In genomic region chrX:8015675-8016074, GRCm38 (mm10) we compare ENCODE assay signal across 19 mouse cellular contexts. TPM values are rescaled to one million over a fixed set of nuclear protein-coding genes. Genes with fewer than 3 reads are reported as not detected.
A peak's percentile ranks its signal among the peaks of the same experiment; 100 is the strongest.
DNase-seq lines count a peak whose midpoint lies in the region; ATAC-seq and TF ChIP-seq lines count a peak whose summit lies in the region.
"Not testable (repeated sequence)": the region's sequence is repeated elsewhere in the genome, so short reads cannot be mapped to it uniquely, and the experiment has no call there.
"Had no signal": no experiment of that assay in that cellular context is flagged by ENCODE, and none has a peak within 500 bp of the region (broad histone marks: within the 10 kb centered on the region; RNA-seq: fewer than 3 reads in every experiment).

No protein-coding gene starts in this region.

- H3K4me1 ChIP-seq in ES-Bruce4 (ENCODE audit: control insufficient read depth, insufficient read depth, low read length); intestine, embryonic 14.5 days (replicated peaks; ENCODE audit: control insufficient read depth, insufficient read depth, low read length); liver, embryonic 13.5 days (replicated peaks); thymus, adult 2 months (replicated peaks; ENCODE audit: control insufficient read depth, insufficient read depth, low read length): not testable (repeated sequence)

- peak; percentile 34 for DNase-seq in adrenal gland, postnatal 14 days
- DNase-seq in intestine, embryonic 14.5 days (ENCODE audit: low spot score): peak; percentile 53
- not testable (repeated sequence) for DNase-seq in liver, embryonic 13.5 days
- peak; percentile 1 for DNase-seq in thymus, adult 2 months

- TF ChIP-seq CTCF in ES-Bruce4 (IDR thresholded peaks at IDR 0.05; ENCODE audit: low read depth, low read length): peak; percentile 22
- not testable (repeated sequence) for TF ChIP-seq CTCF in thymus, adult 2 months (IDR thresholded peaks at IDR 0.05; ENCODE audit: borderline replicate concordance, control insufficient read depth, extremely low read depth, insufficient read depth, low read length, poor library complexity)

- not testable (repeated sequence) for H3K36me3 ChIP-seq in ES-Bruce4 (ENCODE audit: control insufficient read depth, insufficient read depth, low read length, poor library complexity, severe bottlenecking); intestine, embryonic 14.5 days (ENCODE audit: control insufficient read depth, insufficient read depth, low read length); liver, embryonic 13.5 days; thymus, adult 2 months (ENCODE audit: control insufficient read depth, insufficient read depth, low read length)

- 20% methylated on average over 7 of the region's 7 CpGs for WGBS in intestine, embryonic 14.5 days
- WGBS in liver, embryonic 13.5 days (ENCODE audit: insufficient replicate concordance): 23% methylated on average over 7 of the region's 7 CpGs
- WGBS in thymus, adult 2 months: 29% methylated on average over 7 of the region's 7 CpGs

- not testable (repeated sequence) for H3K27ac ChIP-seq in ES-Bruce4 (ENCODE audit: insufficient read depth, low read length); intestine, embryonic 14.5 days (ENCODE audit: low read depth); liver, embryonic 13.5 days; thymus, adult 2 months (ENCODE audit: control insufficient read depth, insufficient read depth, low read length)

- TF ChIP-seq POLR2A in ES-Bruce4 (IDR thresholded peaks at IDR 0.05; ENCODE audit: insufficient read depth, low read length); thymus, adult 2 months (IDR thresholded peaks at IDR 0.05; ENCODE audit: control insufficient read depth, extremely low read depth, insufficient read depth, low read length, poor library complexity): not testable (repeated sequence)

- not testable (repeated sequence) for H3K4me3 ChIP-seq in ES-Bruce4 (ENCODE audit: low read depth, low read length); intestine, embryonic 14.5 days (ENCODE audit: low read depth, low read length); liver, embryonic 13.5 days (replicated peaks); thymus, adult 2 months (ENCODE audit: control insufficient read depth, insufficient read depth, low read length)

- H3K27me3 ChIP-seq in ES-Bruce4 (ENCODE audit: control insufficient read depth, insufficient read depth, low read length, poor library complexity, severe bottlenecking); intestine, embryonic 14.5 days (replicated peaks; ENCODE audit: control insufficient read depth, insufficient read depth, low read length); liver, embryonic 13.5 days; thymus, adult 2 months (ENCODE audit: control insufficient read depth, insufficient read depth, low read length): not testable (repeated sequence)

- H3K4me2 ChIP-seq in intestine, embryonic 14.5 days (ENCODE audit: low read length); liver, embryonic 13.5 days: not testable (repeated sequence)

- peak overlapping the region; percentile 66; the same call in 1 of the 2 replicates for H3K9ac ChIP-seq in ES-Bruce4 (ENCODE audit: low read depth, poor library complexity, severe bottlenecking)
- H3K9ac ChIP-seq in intestine, embryonic 14.5 days (ENCODE audit: low read length); liver, embryonic 13.5 days: not testable (repeated sequence)

- TF ChIP-seq EP300 in ES-Bruce4 (IDR thresholded peaks at IDR 0.05; ENCODE audit: insufficient read depth, low read depth, low read length): not testable (repeated sequence)

- ATAC-seq in erythroblast, adult 5-6 weeks (replicated peaks; ENCODE audit: low FRiP score, poor library complexity, severe bottlenecking): peak; percentile 77
- 0 out of 2 replicates have a peak, but pooled peaks have one; percentile 43 for ATAC-seq in intestine, embryonic 14.5 days (replicated peaks; ENCODE audit: low FRiP score, low TSS enrichment, low read depth)
- ATAC-seq in liver, embryonic 13.5 days (ENCODE audit: low read depth): 0 out of 2 replicates have a peak, but pooled peaks have one; percentile 45
- peak; percentile 80; the same call in 1 of the 2 replicates for ATAC-seq in megakaryocyte-erythroid progenitor cell, adult 5-6 weeks (replicated peaks; ENCODE audit: low FRiP score, low TSS enrichment, poor library complexity, severe bottlenecking)

- H3K9me3 ChIP-seq in ES-Bruce4 (replicated peaks; ENCODE audit: control insufficient read depth, insufficient read depth, low read length, poor library complexity, severe bottlenecking); intestine, embryonic 14.5 days (ENCODE audit: control insufficient read depth, low read length); liver, embryonic 13.5 days (replicated peaks): not testable (repeated sequence)

RNA-seq across cellular contexts. Expression of gene Glod5, which starts 2.6 kb away (rescaled TPM):
- 15.9 and 16.6 TPM in 2 replicates for polyA plus RNA-seq in ES-Bruce4 (2011; ENCODE audit: insufficient read depth, insufficient read length, low read depth, missing spikeins)
- not detected in 2 replicates for total RNA-seq in adrenal gland, postnatal 14 days (2021)
- not detected in 2 replicates for total RNA-seq in erythroblast, adult 5-6 weeks (2015; ENCODE audit: low replicate concordance)
- not detected in 2 replicates for total RNA-seq in erythroblast, adult 5-6 weeks (2017; ENCODE audit: low replicate concordance)
- not detected in 2 replicates for polyA plus RNA-seq in intestine, embryonic 14.5 days (2014; fragmentation: Nextera tagmentation; extraction: Ambion mirVana)
- 0.29 and 0.36 TPM in 2 replicates for polyA plus RNA-seq in liver, embryonic 13.5 days (2015; fragmentation: Nextera tagmentation; extraction: Ambion mirVana)
- not detected in 2 replicates for total RNA-seq in megakaryocyte-erythroid progenitor cell, adult 5-6 weeks (2014; fragmentation: Nextera tagmentation)
- total RNA-seq in megakaryocyte-erythroid progenitor cell, adult 5-6 weeks (2017): not detected in 2 replicates
- polyA plus RNA-seq in thymus, adult 2 months (2012; rRNA removed): not detected in 2 replicates
- total RNA-seq: adrenal gland, postnatal 25 days; gastrocnemius, postnatal 10 days; heart, postnatal 25 days had no signal
- polyA plus RNA-seq: CD4-positive, CD25-positive, alpha-beta regulatory T cell, adult 4 months; embryonic facial prominence, embryonic 11.5 days; erythroblast, embryonic 14.5 days; limb, embryonic 15.5 days; lung, adult 2 months; macrophage; neural tube, embryonic 12.5 days had no signal

RNA-seq across cellular contexts. Expression of gene Gata1, which starts 37.8 kb away (rescaled TPM):
- polyA plus RNA-seq in ES-Bruce4 (2011; ENCODE audit: insufficient read depth, insufficient read length, low read depth, missing spikeins): 1.3 and 1.9 TPM in 2 replicates
- 0.38 and 2.5 TPM in 2 replicates for total RNA-seq in adrenal gland, postnatal 14 days (2021)
- total RNA-seq in erythroblast, adult 5-6 weeks (2015; ENCODE audit: low replicate concordance): 45.1 and 78.6 TPM in 2 replicates
- 29.3 and 49.9 TPM in 2 replicates for total RNA-seq in erythroblast, adult 5-6 weeks (2017; ENCODE audit: low replicate concordance)
- polyA plus RNA-seq in intestine, embryonic 14.5 days (2014; fragmentation: Nextera tagmentation; extraction: Ambion mirVana): 0.43 and 0.80 TPM in 2 replicates
- 135 and 145 TPM in 2 replicates for polyA plus RNA-seq in liver, embryonic 13.5 days (2015; fragmentation: Nextera tagmentation; extraction: Ambion mirVana)
- 187 and 213 TPM in 2 replicates for total RNA-seq in megakaryocyte-erythroid progenitor cell, adult 5-6 weeks (2014; fragmentation: Nextera tagmentation)
- 134 and 145 TPM in 2 replicates for total RNA-seq in megakaryocyte-erythroid progenitor cell, adult 5-6 weeks (2017)
- polyA plus RNA-seq in thymus, adult 2 months (2012; rRNA removed): 2.7 and 2.9 TPM in 2 replicates
- total RNA-seq: adrenal gland, postnatal 25 days; left cerebral cortex, adult 18-20 months; left cerebral cortex, postnatal 36 days had no signal

RNA-seq across cellular contexts. Expression of gene Suv39h1, which starts 58.9 kb away (rescaled TPM):
- 35.4 and 35.9 TPM in 2 replicates for polyA plus RNA-seq in ES-Bruce4 (2011; ENCODE audit: insufficient read depth, insufficient read length, low read depth, missing spikeins)
- total RNA-seq in adrenal gland, postnatal 14 days (2021): 16.7 and 17.5 TPM in 2 replicates
- total RNA-seq in erythroblast, adult 5-6 weeks (2015; ENCODE audit: low replicate concordance): 13.1 and 20.9 TPM in 2 replicates
- total RNA-seq in erythroblast, adult 5-6 weeks (2017; ENCODE audit: low replicate concordance): 24.1 and 25.7 TPM in 2 replicates
- polyA plus RNA-seq in intestine, embryonic 14.5 days (2014; fragmentation: Nextera tagmentation; extraction: Ambion mirVana): 59.7 and 61.8 TPM in 2 replicates
- 40.2 and 47.3 TPM in 2 replicates for polyA plus RNA-seq in liver, embryonic 13.5 days (2015; fragmentation: Nextera tagmentation; extraction: Ambion mirVana)
- 79.0 and 89.2 TPM in 2 replicates for total RNA-seq in megakaryocyte-erythroid progenitor cell, adult 5-6 weeks (2014; fragmentation: Nextera tagmentation)
- 68.2 and 84.3 TPM in 2 replicates for total RNA-seq in megakaryocyte-erythroid progenitor cell, adult 5-6 weeks (2017)
- 69.4 and 74.6 TPM in 2 replicates for polyA plus RNA-seq in thymus, adult 2 months (2012; rRNA removed)

Comparison
In these comparisons a context has a peak if more than half of its experiments do, and no peak if none do; other contexts are left out.
1. RNA of gene Glod5, which starts 2.6 kb away (polyA plus RNA-seq): 15.9 to 16.6 TPM in ES-Bruce4; 0.29 to 0.36 TPM in liver, embryonic 13.5 days, not detected in intestine, embryonic 14.5 days and not detected in thymus, adult 2 months; every median in the first group is over 10 times any median in the second.
2. RNA of gene Gata1, which starts 37.8 kb away (polyA plus RNA-seq): 135 to 145 TPM in liver, embryonic 13.5 days; 2.7 to 2.9 TPM in thymus, adult 2 months, 1.3 to 1.9 TPM in ES-Bruce4 and 0.43 to 0.80 TPM in intestine, embryonic 14.5 days; every median in the first group is over 10 times any median in the second.
3. Peak in every context shown above with its lines, with median percentiles within 50 percentile points of each other: ATAC-seq.